11 mouse cellular contexts compared by ENCODE assay signal in the genomic region with DNA sequence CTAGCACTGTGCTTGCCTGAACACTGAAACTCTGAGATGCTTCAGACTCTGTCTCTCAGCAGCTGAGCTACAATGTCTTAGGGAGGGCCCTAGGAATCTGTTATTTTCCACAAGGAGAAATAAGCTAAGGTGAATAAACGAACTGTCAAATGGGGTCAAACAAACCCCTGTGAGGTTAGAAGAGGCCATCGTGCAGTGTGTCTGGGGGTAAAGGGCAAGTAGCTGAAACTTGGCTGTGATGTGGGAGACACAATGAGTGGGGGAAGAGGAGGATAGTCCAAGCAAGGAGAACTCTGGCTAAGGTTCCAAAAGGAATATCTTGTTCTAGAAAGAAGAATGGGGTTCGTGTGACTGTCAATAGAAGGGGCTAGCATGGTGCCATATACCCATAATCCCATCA.
"Had no signal": no experiment of that assay in that cellular context is flagged by ENCODE, and none has a peak within 500 bp of the region (broad histone marks: within the 10 kb centered on the region; RNA-seq: fewer than 3 reads in every experiment).

No protein-coding gene starts in this region.

- H3K4me2 ChIP-seq: intestine, embryonic 15.5 days; limb, embryonic 13.5 days; liver, embryonic 13.5 days; midbrain, embryonic 12.5 days; neural tube, embryonic 13.5 days had no signal

- DNase-seq: left cerebral cortex, postnatal 4 days; liver, embryonic 13.5 days; lung, adult 18-20 months; retina, postnatal 1 day; right cerebral cortex, postnatal 4 days; spleen, adult 18-20 months had no signal

- H3K27me3 ChIP-seq: intestine, embryonic 15.5 days; limb, embryonic 13.5 days; liver, embryonic 13.5 days; midbrain, embryonic 12.5 days; neural tube, embryonic 13.5 days had no signal

- H3K9me3 ChIP-seq: intestine, embryonic 15.5 days; limb, embryonic 13.5 days; liver, embryonic 13.5 days; midbrain, embryonic 12.5 days; neural tube, embryonic 13.5 days had no signal

- H3K4me1 ChIP-seq: intestine, embryonic 15.5 days; liver, embryonic 13.5 days; midbrain, embryonic 12.5 days; neural tube, embryonic 13.5 days had no signal

- H3K9ac ChIP-seq: intestine, embryonic 15.5 days; limb, embryonic 13.5 days; liver, embryonic 13.5 days; midbrain, embryonic 12.5 days; neural tube, embryonic 13.5 days had no signal

- H3K27ac ChIP-seq: intestine, embryonic 15.5 days; limb, embryonic 13.5 days; liver, embryonic 13.5 days; midbrain, embryonic 12.5 days; neural tube, embryonic 13.5 days had no signal

- H3K4me3 ChIP-seq: intestine, embryonic 15.5 days; limb, embryonic 13.5 days; liver, embryonic 13.5 days; midbrain, embryonic 12.5 days; neural tube, embryonic 13.5 days had no signal

- ATAC-seq: intestine, embryonic 15.5 days; midbrain, embryonic 16.5 days had no signal

- H3K36me3 ChIP-seq: intestine, embryonic 15.5 days; liver, embryonic 13.5 days; midbrain, embryonic 12.5 days; neural tube, embryonic 13.5 days had no signal
